Mouse (Mus musculus) CH12.LX (cell line): ENCODE results near the gene Mnd1.

Experiments
- CTCF ChIP-seq, 2 experiments: IDR thresholded peaks in 1 of 2; conservative IDR thresholded peaks in 1 of 2; 2 replicates each; pipeline ENCODE4 v1.5.1; 2011 to 2012; ENCODE audit warnings: low read depth in 2 of 2, low read length in 2 of 2, improper control_type of control experiment in 1 of 2, inconsistent platforms in 1 of 2, mild to moderate bottlenecking in 1 of 2, moderate library complexity in 1 of 2
- ETS1 ChIP-seq: conservative IDR thresholded peaks from 2 replicates; pipeline ENCODE4 v1.6.1; 2012; ENCODE audit warnings: low read depth, mild to moderate bottlenecking, inconsistent platforms, low read length, improper control_type of control experiment, moderate library complexity
- KAT2A ChIP-seq: IDR thresholded peaks from 2 replicates; pipeline ENCODE4 v1.6.1; 2012; ENCODE audit warnings: low read length, improper control_type of control experiment, inconsistent platforms; ENCODE audit not compliant: insufficient replicate concordance
- MAFK ChIP-seq: IDR thresholded peaks from 2 replicates; pipeline ENCODE4 v1.6.1; 2011; ENCODE audit warnings: low read length, improper control_type of control experiment; ENCODE audit not compliant: insufficient replicate concordance
- MAZ ChIP-seq: IDR thresholded peaks from 2 replicates; pipeline ENCODE4 v1.6.1; 2012; ENCODE audit warnings: low read depth, mild to moderate bottlenecking, inconsistent platforms, low read length, improper control_type of control experiment, moderate library complexity
- POLR2AphosphoS2 ChIP-seq: IDR thresholded peaks from 2 replicates; pipeline ENCODE4 v1.6.1; 2011; ENCODE audit warnings: low read depth, low read length, improper control_type of control experiment
- RCOR1 ChIP-seq: conservative IDR thresholded peaks from 2 replicates; pipeline ENCODE4 v1.6.1; 2012; ENCODE audit warnings: low read depth, mild to moderate bottlenecking, inconsistent platforms, low read length, improper control_type of control experiment
- SIN3A ChIP-seq: IDR thresholded peaks from 2 replicates; pipeline ENCODE4 v1.6.1; 2012; ENCODE audit warnings: low read length, improper control_type of control experiment, inconsistent platforms
- USF2 ChIP-seq: conservative IDR thresholded peaks from 2 replicates; pipeline ENCODE4 v1.6.1; 2011; ENCODE audit warnings: low read depth, low read length, improper control_type of control experiment

DNA sequence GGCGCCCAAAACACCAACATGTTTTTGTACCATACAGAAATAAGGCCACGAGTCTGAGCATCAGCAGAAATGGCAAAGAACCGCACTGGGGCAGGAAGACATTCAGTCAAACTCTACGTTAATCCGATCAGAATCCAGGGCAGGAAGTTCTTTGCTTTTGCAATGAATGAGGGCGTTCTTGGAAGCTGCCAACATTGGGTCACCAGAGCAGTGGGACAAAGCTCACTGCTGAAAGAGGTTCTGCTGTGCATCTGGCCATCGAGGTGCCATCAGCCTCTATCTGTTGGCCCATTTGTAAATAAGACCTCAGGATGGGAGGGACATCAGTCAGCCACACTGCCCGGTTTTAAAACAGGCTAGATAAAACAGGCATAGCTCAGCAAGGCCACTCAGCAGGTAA lies 25.5 kb upstream of the Mnd1 start:
- TF ChIP-seq MAZ = no peak
- no peak for TF ChIP-seq RCOR1
- no peak for TF ChIP-seq SIN3A
- no peak for TF ChIP-seq CTCF (conservative IDR thresholded peaks at IDR 0.05 in 1 of 2, IDR thresholded peaks at IDR 0.05 in 1 of 2; ENCODE audit: low read depth in 2 of 2, low read length in 2 of 2)
- no peak for TF ChIP-seq MAFK
- TF ChIP-seq KAT2A = no peak
- TF ChIP-seq POLR2AphosphoS2 = no peak
- no peak for TF ChIP-seq USF2
- no peak for TF ChIP-seq ETS1
